Mouse (Mus musculus) Patski (cell line): ENCODE measurements around the gene Erh. TPM values are rescaled to one million over a fixed set of nuclear protein-coding genes. Genes with fewer than 3 reads are reported as not detected.

Source experiments
- ATAC-seq: fragments of 100-300 bp; one replicate; pipeline ENCODE4 v1.8.0; 2021
- CTCF ChIA-PET: fragments of 350-600 bp; sonication (Branson Sonifier 250); formaldehyde crosslinking; loops from one replicate; lab custom pipeline; 2022; ENCODE audit warnings: inconsistent platforms; lab: Charles Lee
- POLR2A ChIA-PET: fragments of 350-600 bp; sonication (Branson Sonifier 250); formaldehyde crosslinking; loops from one replicate; lab custom pipeline; 2022; ENCODE audit warnings: antibody characterized with exemption, inconsistent platforms; lab: Charles Lee
- DNase-seq: peaks from one replicate; pipeline ENCODE4 v3.0.0-alpha.2; 2011; ENCODE audit warnings: low read depth, low spot score
- H3K27me3 ChIP-seq: fragments of 371-371 bp; one replicate; pipeline ENCODE4 v1.5.1; 2021
- CTCF ChIP-seq: fragments of 100-300 bp; IDR thresholded peaks from one replicate; pipeline ENCODE4 v1.5.1; 2021
- in situ Hi-C: fragments of 300-500 bp; cut with MboI; formaldehyde crosslinking; loops from 3 replicates; pipeline ENCODE4 v1.11.1; 2018; ENCODE audit warnings: low pct_unique_long_range_greater_than_20kb, mixed read lengths
- polyA plus RNA-seq: library from polyadenylated mRNA; unstranded; gene quantifications from one replicate; pipeline ENCODE4 v1.2.3, GENCODE M21; 2021

Gene Erh
- polyA plus RNA-seq, 1 experiment from 2014 or later: 183 TPM

DNA sequence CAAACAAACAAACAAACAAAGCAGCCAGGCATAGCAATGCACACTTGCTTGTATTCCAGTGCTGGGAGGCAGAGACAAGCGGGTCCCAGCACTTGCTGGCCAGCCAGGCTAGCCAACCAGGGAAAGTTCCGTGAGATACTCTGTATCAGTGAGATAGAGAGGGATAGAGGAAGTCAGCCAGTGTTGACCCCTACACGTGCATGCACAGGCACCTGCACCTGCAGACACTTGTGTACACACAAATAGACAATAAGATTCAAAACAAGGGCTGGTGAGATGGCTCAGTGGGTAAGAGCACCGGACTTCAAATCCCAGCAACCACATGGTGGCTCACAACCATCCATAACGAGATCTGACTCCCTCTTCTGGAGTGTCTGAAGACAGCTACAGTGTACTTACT, 23.6 kb downstream of the Erh start:
- DNase-seq (no peak), ATAC-seq (no peak)
- POLR2A ChIA-PET: no interaction called here
- in situ Hi-C loops: no loop called here
- CTCF ChIA-PET: interaction anchor here (1.1 kb wide), 1 partner anchor 11 kb away, joined by 3 read pairs; no protein-coding TSS in a partner anchor
- H3K27me3 ChIP-seq: peaks cover 2% of the 10 kb centered on the region
- no peak for TF ChIP-seq CTCF

DNA sequence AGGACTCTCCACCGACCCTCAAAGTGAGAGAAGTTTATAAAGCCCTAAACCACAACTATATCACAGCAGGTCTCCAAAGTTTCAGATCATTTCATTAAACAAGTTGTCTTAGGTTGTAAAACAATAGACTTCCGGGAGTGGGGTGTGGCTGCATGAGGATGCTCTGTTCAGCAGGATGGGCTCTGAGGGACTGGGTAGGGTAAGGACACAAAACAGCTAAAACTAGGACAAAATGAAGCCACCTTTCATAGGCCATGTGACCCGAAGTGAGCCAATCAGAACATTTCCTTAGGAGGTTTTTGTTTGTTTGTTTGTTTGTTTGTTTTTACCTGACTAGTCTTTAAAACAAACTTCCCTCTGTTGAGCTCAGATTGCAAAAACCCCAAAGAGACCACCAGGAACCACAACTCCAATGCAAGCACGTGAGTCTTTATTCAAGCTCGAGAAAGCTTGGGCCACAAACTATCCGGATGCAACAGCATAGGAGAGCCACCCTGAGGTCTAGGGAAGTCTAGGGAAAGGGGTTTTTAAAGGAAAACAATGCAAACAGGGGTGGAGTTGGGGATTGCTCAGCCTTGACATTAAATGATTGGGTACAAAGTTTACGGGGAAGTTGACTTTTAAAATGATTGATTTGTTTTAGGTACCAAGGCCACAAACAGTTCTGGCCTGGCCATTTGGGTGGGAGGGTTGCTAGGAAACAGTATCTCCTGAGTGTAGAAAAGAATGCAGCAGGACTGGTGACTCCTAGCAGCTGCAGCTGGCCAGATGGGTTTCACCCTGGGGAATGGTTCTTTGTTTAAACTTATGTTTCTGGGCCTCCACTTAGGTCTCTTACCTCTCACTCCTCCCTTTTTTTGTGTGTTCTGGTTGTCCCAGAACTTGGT, 28.5 kb downstream of the Erh start:
- CTCF ChIA-PET: interaction anchor here (1.5 kb wide), 1 partner anchor 10 kb away, joined by 3 read pairs; no protein-coding TSS in a partner anchor
- DNase-seq (no peak), ATAC-seq (no peak)
- in situ Hi-C loops: no loop called here
- POLR2A ChIA-PET: no interaction called here
- H3K27me3 ChIP-seq: peaks cover 2% of the 10 kb centered on the region
- TF ChIP-seq CTCF: no peak

- DNase-seq (no peak), ATAC-seq (no peak)
- in situ Hi-C loops: no loop called here
- H3K27me3 ChIP-seq: no peaks in the 10 kb centered on the region
- ChIA-PET CTCF (no interaction called here), POLR2A (no interaction called here)
- no peak for TF ChIP-seq CTCF
These were observed 31.9 kb downstream of the Erh start for GRCm38 (mm10) chr12:80612113-80612791.

GRCm38 (mm10) chr12:80609928-80610327, 34.2 kb downstream of the Erh start:
- no peaks in the 10 kb centered on the region for H3K27me3 ChIP-seq
- in situ Hi-C loops: no loop called here
- ATAC-seq: no peak
- CTCF ChIA-PET: interaction anchor here (0.9 kb wide), 1 partner anchor 10 kb away, joined by 3 read pairs; no protein-coding TSS in a partner anchor
- no peak for DNase-seq
- TF ChIP-seq CTCF: no peak
- POLR2A ChIA-PET: no interaction called here

DNA sequence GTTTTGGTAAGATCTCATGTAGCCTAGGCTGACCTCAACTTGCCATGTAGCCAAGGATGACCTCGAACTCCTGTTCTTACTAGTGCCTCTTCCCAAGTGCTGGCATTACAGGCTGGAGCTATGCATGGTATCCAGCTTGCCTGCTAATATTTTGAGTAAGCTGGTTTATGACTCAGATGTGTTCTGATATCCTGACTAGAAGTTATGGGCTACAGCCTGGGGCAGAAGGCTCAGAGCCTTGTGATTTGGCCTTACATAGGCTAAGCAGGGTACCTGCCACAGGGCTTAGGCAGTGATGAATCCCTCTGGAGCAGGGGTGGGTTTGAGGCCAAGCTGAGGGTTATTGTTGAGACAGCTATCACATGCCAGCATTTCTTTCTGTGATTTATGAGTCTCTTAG, 35.6 kb downstream of the Erh start:
- ATAC-seq (no peak), DNase-seq (no peak)
- H3K27me3 ChIP-seq: no peaks in the 10 kb centered on the region
- in situ Hi-C loops: no loop called here
- TF ChIP-seq CTCF: no peak
- ChIA-PET POLR2A (no interaction called here), CTCF (no interaction called here)

- in situ Hi-C loops: no loop called here
- no peaks in the 10 kb centered on the region for H3K27me3 ChIP-seq
- POLR2A ChIA-PET: no interaction called here
- CTCF ChIA-PET: no interaction called here
- TF ChIP-seq CTCF: no peak
- no peak for DNase-seq
- no peak for ATAC-seq
These were observed 39.9 kb downstream of the Erh start for GRCm38 (mm10) chr12:80604218-80604617.

DNA sequence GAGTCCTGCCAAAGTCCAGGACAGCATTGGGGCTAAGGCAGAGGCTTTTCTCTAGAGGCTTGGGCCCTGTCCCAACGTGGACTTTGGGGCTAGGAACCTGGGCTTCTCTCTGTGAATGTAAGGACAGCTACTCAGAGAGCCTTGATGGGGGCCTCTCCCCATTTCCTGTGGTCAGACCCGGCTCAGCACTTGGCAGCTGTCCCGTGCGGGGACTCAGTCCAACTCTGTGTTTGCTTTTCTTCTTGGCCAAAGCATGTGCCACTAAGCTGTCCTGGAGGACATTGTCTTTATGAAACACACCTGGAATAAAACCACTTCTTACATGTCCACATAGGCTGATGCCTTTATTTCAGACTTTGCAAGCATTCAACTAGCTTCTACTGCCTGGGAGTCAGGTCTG, 40.6 kb downstream of the Erh start:
- in situ Hi-C loops: no loop called here
- DNase-seq (no peak), ATAC-seq (no peak)
- POLR2A ChIA-PET: no interaction called here
- H3K27me3 ChIP-seq: no peaks in the 10 kb centered on the region
- CTCF ChIA-PET: no interaction called here
- no peak for TF ChIP-seq CTCF

- ATAC-seq: no peak
- in situ Hi-C loops: no loop called here
- TF ChIP-seq CTCF: no peak
These were observed 41.7 kb downstream of the Erh start for GRCm38 (mm10) chr12:80602432-80602831.

GRCm38 (mm10) chr12:80601597-80602269, 42.4 kb downstream of the Erh start:
- DNase-seq (no peak), ATAC-seq (no peak)
- peaks cover 4% of the 10 kb centered on the region for H3K27me3 ChIP-seq
- CTCF ChIA-PET: no interaction called here
- in situ Hi-C loops: no loop called here
- no peak for TF ChIP-seq CTCF
- POLR2A ChIA-PET: no interaction called here

More at GRCm38 (mm10) chr12:80602432-80602831, 41.7 kb downstream of the Erh start:
- POLR2A ChIA-PET: no interaction called here
- CTCF ChIA-PET: no interaction called here
- no peak for DNase-seq
- no peaks in the 10 kb centered on the region for H3K27me3 ChIP-seq

- in situ Hi-C loops: no loop called here
- ChIA-PET CTCF (no interaction called here), POLR2A (no interaction called here)
- DNase-seq (no peak), ATAC-seq (no peak)
- TF ChIP-seq CTCF: no peak
- H3K27me3 ChIP-seq: peaks cover 4% of the 10 kb centered on the region
These were observed 45.4 kb downstream of the Erh start for GRCm38 (mm10) chr12:80598756-80599155.
